Mouse (Mus musculus) cerebellum, postnatal 25 days (tissue): Measurements from ENCODE around the gene Tnip2.

ENCODE experiments used
- DNase-seq, 2 experiments: peaks; one replicate each; pipeline ENCODE4 v3.0.0; 2021; ENCODE audit warnings: mixed read lengths in 2 of 2

The Tnip2 gene

GRCm38 (mm10) chr5:34523958-34524485 is 10.2 kb upstream of the Tnip2 start:
- DNase-seq = no peak

- DNase-seq = no peak
Measured at GRCm38 (mm10) chr5:34521337-34521736, 7.5 kb upstream of the Tnip2 start.

GRCm38 (mm10) chr5:34520458-34521209 is 6.8 kb upstream of the Tnip2 start:
- no peak for DNase-seq

DNA sequence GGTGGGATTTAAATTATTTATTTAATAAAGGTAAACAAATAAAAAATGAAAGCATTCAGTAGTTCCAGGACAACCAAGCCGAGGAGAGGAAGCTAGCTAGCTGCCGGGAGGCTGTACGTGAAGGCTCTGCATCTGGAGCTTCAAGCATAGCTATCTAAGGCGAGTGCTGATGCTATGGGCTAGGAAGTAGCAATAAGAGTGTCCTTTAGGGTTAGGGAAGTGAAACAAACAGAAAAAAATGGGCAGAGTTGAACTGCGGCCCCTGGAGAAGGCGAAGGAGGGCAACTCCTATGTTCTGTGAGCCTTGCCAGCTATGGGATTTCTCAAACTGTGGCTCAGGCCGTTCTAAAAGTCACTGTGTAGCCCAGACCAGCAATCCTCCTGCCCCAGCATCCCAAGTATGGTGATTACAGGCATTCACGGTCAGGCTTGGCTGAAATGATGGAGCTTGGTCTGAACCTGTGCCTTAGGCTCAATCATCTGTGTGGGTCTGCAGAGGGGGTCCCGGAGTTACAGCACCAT is 5.7 kb upstream of the Tnip2 start:
- no peak for DNase-seq

- DNase-seq = peak; percentile 75 to 89
Measured at GRCm38 (mm10) chr5:34517913-34518312, 4.1 kb upstream of the Tnip2 start.

DNA sequence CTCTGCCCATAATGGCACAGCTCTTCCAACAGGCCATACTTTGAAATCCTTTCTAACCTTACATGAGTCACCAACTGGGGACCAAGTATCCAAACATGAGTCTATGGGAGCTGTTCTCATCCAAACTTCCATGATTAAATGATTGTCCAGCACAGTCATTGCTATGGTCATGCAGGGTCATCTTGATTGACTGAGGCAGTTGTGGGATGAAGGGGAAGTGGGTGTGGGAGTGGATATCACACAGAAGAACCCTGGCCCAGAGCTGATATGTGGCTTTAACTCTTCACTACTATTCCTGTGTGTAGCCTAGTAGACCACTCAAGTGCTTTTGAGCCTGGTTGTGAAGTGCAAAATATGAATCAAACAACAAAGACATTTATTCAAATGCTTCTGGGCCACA is 1.3 kb upstream of the Tnip2 start:
- DNase-seq = no peak

- no peak for DNase-seq
Measured at GRCm38 (mm10) chr5:34514218-34514566, 401 bp upstream of the Tnip2 start.

GRCm38 (mm10) chr5:34512486-34512885 is 1.3 kb downstream of the Tnip2 start:
- no peak for DNase-seq

DNA sequence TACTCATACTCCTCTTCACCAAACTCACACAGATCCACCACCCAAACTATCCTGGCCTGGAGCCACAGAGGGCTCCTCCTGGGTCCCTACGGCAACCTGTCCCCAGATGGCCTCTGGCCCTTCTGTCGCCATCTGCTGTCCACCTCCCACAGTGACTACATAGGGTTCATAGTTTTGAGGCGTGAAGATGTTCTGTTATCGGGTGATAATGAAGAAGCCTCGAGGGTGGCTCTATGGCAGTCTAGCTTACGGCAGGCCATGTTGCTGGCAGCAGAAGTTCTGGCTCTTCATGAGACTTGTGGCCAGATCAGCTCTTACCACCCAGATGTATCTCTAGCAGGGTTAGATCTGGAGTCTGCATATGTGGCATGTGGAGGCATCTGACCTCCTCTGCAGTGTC is 11.0 kb downstream of the Tnip2 start:
- DNase-seq = no peak

DNA sequence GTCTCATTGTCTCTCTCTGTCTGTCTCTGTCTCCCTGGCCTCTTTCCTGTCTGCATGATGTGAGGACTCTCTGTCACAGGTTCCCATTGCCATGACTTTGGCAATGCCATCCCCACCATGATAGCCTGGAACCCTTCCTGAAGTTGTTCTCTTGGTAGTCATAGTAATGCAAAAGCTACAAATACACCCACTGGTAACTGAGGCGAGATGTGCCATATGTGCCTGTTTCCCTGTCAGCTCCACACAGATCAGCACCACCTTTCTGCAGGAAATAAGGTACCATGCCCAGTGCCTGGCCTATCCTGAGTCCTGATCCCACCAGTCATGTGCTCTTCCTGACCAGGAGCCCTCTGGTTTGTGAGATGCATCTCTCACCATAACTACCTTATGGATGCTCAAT is 11.4 kb downstream of the Tnip2 start:
- no peak for DNase-seq

GRCm38 (mm10) chr5:34501588-34501987 is 12.2 kb downstream of the Tnip2 start:
- no peak for DNase-seq

- no peak for DNase-seq
Measured at GRCm38 (mm10) chr5:34500886-34501285, 12.9 kb downstream of the Tnip2 start.

DNA sequence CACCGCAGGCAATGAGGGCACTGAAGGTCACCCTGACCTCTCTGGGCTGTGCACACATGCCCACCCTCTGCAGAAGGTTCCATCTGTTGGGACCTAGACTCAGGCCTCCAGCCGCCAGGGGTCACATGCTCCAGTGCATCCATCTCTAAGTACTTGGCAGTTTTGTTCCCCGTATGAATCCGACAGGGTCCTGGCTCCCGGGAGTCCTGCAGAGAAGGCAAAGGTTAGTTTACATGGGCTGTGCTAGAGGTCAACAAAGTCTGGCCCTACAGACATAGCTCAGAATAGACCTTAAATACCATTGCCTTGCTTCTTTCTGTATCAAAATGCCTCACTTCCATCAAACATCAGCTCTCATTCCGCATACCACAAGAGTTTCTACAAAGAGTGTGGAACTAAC is 17.0 kb downstream of the Tnip2 start:
- DNase-seq = no peak

- no peak for DNase-seq
Measured at GRCm38 (mm10) chr5:34489418-34489787, 24.4 kb downstream of the Tnip2 start.

DNA sequence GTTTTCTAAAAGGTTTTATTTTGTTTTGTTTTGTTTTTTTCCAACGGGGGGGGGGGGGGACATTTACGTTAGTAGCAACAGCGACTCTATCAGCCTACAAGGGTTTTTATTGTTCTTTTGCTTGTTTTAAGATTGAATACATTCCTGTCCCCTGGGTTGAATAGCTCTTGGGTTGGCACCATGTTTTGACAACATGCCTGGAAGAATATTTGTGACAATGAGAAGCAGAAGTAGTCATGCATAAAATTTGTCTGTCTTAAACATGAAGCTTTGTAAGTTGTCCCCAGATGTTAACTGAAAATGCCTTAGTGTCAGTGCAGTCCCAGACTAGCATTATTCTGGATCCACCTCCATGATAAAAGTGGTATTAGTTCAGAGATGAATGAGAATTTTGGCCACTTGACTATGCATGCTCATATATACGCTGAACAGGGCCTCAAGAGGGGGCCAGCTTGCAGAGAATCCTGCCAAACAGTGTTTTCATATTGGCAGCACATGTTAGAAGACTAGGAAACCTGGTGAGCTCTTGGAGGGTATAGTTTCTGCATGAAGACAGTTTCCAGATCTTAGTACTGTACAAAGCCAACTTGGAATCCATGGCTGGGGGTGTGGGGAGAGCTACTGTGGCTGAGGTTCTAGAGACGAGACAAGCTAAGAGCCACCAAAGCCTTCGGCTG is 24.9 kb downstream of the Tnip2 start:
- DNase-seq = no peak

DNA sequence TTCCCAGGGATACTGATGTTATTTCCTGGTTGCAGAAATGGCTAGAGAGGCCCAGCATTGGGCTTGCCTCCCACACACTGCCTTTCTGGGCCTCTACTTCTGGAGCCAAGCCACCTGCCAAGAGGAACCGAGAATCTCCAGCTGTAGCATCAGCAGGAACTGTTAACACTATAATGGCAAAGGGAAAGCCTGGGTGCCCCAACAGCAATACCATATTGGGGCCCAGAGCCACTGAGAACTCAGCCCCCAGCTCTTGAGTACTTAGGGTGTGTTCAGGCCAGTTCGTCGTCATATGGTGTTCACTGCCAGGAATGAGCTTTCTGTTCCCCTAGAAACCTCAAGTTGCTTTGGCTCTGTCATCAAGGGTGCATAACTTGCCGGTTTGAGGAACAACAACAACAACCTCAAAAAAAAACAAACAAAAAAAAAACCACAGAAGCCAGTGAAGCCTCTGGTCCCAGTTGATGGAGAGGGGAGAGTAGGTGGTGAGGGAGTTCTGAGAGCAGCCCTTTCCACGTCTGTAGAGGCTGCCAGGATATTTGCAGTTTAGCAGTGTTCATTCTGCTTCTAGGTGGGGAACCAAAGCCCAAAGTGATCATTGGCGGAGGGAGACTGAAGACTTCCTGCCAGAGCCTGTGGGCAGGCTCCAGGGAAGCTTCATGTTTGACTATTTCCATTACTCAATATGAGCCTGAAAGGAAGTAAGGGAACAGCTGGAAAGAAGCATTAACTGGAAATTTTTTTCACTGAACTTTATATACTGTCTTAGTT is 26.3 kb downstream of the Tnip2 start:
- DNase-seq = no peak

GRCm38 (mm10) chr5:34485731-34486130 is 28.1 kb downstream of the Tnip2 start:
- no peak for DNase-seq

GRCm38 (mm10) chr5:34480926-34481325 is 32.9 kb downstream of the Tnip2 start:
- DNase-seq = no peak

DNA sequence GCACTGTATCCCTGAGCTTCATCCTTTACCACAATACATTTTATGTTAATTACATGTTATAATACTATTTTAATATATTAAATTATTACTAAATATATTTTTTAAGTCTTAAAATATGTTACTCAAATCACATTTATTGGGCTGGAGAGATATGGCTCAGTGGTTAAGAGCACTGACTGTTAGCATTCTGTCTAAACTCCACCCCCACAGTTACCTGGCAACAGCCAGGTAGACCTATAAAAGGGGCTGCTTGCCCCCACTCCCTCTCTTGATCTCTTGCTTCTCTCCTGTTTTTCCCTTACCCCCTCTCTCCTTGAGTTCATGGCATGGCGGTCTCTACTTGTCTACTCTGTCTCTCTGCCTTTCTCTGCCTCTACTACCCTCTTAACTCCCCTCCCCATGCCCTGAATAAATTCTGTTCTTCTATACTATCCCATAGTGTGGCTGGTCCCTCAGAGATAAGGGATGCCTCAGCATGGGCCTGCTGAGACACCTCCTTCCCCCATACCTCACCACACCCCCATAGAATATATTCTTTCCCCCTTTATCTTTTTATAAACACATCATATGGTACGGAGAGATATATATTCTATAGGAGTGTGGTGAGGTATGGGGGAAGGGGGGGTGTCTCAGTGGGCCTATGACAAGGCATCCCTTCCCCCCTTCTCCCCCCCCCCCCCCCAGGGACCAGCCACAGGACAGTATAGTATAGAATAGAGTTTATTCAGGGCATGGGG is 45.6 kb downstream of the Tnip2 start:
- DNase-seq = no peak

DNA sequence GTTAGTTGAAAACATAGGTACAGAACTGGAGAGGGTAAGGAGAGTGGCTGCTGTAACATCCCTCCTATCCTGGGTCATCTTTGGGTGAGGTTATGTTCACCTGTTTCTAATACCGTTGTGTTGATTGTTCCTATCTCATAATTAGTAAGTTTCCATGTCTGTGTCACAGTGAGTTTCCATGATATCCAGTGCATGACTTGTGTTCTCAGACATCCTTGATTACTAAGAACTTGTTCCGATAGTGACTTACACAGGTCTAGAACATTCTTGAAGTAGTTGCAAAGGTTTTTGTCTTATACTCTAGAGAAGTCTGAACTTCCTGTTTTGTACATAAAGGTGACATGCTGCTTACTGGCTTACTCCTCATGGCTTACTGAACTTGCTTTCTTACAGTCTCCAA is 47.1 kb downstream of the Tnip2 start:
- no peak for DNase-seq

- DNase-seq = no peak
Measured at GRCm38 (mm10) chr5:34466079-34466478, 47.7 kb downstream of the Tnip2 start.

DNA sequence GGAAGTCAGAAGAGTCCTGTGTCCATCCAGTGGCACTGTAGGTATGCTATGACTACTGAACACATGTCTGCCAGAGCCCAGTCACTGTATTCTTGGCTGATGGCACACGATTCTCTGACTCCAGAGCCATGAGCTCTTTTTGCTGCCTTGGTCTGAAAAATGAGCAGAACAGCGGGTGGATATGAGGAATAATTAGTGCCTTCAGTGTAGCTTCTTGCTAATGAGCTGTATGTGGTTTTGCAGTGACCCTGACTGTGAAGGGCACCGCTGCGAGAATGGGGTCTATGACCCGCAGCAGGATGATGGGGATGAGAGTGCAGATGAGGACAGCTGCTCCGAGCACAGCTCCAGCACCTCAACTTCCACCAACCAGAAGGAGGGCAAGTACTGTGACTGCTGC is 52.0 kb downstream of the Tnip2 start:
- no peak for DNase-seq

DNA sequence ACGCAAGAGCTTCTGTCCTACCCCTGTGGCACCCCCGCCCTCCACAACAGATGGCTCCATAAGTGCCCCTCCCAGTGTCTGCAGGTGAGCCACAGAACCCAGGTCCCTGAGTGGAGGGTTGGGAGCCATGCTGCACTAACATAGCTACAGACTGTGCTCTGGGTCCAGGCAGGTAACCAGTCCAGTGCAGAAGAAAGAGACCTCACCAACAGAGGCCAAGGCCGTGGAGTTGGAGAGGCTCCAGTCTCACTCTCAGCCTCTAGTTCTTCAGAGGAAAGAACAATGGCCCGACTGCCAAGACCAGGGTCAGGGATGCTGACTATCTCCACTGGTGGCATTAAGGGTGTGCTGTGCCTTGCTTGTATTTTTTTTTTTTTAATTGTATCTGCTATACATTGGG is 52.5 kb downstream of the Tnip2 start:
- DNase-seq = no peak
